Mouse (Mus musculus) ES-E14 (cell line): Measurements from ENCODE around the gene Ccl6.

ENCODE experiments used
- CHD2 ChIP-seq: IDR thresholded peaks from 2 replicates; pipeline ENCODE4 v1.6.1; 2014; ENCODE audit warnings: mild to moderate bottlenecking, low read depth, low read length, inconsistent platforms
- HCFC1 ChIP-seq: IDR thresholded peaks from 2 replicates; pipeline ENCODE4 v1.6.1; 2012; ENCODE audit warnings: low read length, inconsistent platforms, borderline replicate concordance; ENCODE audit not compliant: insufficient read depth

GRCm38 (mm10) chr11:83619037-83619436 is 26.1 kb upstream of the Ccl6 start:
- TF ChIP-seq CHD2 = no peak
- TF ChIP-seq HCFC1 = no peak
